Mouse (Mus musculus) kidney, adult 18-20 months (tissue): ENCODE data around the gene Zfp667.
"Not testable (repeated sequence)": the region's sequence is repeated elsewhere in the genome, so short reads cannot be mapped to it uniquely, and the experiment has no call there.

ENCODE experiments used
- DNase-seq: peaks from one replicate; pipeline ENCODE4 v3.0.0; 2021

Zfp667 gene

DNA sequence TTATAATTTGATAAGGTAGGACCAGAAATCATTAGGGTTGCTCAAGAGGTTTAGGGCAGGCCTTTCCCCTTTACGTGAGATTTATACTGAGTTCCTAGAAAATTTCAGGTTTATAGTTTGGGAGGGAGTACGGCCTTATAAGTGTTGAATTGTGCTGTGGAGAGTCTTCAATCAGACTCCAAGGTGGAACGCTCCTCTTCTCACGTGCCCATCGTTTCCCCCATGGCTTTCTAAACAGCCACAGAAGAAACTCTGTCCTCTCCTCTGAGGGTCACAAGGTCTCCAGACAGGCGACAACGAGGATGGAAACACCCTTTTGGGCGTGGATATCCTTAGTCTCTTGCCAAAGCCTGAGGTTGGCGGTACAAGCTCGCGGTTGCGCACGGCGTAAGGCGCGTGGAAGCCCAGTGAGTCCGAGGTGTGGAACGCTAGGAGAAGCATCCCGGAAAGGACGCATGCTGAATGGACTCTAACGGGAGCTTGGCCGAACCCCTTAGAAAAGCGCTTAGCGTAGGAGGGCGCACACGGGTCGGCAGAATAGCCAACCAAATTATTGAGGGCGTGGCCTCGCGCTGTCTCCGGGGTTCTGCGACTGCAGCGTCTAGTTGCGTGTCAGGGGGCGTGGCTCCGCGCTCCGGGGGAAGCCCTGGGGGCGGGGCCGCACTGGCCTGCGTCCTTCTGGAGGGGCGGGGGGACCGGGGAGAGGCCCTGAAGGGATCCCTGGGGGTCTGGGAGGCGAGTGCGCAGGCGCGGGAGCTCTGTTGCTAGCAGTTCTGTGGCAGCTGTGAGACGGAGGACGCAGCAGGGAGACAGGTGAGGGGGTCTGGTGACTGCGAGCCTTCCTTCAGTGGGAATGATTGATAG lies at the start of gene Zfp667:
TSS of gene Zfp667 (plus strand) at position 738 of the 864 bp plus-strand sequence.
- DNase-seq: peak; percentile 96

DNA sequence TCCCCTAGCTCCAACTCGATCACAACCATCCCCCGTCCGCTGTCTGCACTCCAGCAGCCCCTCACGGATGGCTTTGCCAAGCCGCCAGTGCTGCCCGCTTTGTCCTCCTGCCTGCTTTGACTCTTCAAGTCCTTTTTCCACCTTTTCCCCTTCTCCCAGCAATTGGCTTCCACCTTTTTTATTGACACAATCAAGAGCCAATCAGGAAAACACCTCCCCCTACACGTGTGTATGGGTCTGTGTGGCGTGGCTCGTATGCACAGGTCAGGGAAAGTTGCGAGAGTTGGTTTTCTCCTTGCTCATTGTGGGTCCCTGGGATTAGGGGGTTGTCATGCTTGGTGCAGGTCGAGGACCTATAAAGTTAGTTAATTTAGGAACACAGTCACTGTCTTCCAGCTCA lies 46.6 kb upstream of the Zfp667 start:
- DNase-seq: no peak

DNA sequence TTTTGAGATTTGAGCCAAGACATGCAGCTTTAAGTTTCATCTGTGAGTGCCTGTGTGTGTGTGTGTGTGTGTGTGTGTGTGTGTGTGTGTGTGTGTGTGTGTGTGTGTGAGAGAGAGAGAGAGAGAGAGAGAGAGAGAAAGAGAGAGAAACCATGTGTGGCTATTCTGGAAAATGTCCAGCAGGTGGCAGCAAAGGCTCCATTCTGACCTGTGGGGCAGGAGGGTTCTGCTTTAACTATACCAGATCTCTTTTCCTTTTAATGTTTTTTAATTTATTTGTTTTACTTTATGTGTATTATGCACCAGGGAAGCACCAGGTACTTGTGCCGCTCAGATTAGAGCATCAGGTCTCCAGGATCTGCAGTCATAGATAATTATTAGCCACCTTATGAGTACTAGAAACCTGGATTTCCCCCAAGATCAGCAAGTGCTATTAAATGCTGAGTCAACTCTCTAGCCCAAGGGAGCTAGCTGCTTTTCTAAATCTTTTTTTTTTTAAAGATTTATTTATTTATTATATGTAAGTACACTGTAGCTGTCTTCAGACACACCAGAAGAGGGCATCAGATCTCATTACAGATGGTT lies 45.4 kb upstream of the Zfp667 start:
- peak; percentile 44 for DNase-seq

DNA sequence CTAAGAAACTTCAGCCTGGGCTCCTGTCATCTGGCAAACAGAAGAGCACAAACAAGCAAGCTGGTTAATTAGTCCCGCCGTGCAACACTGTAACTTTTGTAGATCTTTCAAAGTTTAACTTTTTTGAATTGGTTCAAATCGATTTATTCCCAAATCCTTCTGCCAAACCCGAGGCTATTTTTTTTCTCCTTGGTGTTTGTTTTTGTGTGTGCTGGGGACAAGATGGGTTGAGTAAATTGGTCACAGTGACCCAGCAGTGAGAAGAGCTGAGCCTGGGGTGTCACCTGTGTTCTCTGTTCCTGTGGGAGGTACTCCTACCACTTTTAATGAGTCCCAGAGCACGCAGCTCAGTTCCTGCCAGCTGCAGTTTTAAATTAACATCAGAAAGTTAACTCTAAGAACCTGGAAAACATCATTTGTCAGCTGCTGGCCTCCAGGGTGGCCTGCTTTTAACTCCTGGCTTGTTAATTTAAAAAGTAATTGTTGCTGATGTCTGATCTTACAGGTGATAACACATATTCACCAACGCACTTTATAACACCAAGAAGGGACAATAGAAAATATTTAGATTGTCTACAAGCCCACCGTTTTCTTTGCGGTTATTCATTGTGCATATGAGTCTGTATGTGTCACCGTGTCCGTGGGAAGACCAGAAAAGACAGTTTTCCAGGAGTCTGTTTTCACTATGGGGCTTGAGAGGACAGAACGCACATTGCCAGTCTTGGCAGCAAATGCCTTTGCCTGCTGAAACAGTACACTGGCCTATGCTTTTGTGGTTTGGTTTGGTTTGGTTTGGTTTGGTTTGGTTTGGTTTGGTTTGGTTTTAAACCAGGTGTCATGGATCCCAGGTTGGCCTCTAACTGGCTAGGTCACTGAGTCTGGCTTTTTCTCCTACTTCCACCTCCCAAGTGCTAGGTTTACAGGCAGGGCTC lies 41.8 kb upstream of the Zfp667 start:
- DNase-seq: peak; percentile 40

DNA sequence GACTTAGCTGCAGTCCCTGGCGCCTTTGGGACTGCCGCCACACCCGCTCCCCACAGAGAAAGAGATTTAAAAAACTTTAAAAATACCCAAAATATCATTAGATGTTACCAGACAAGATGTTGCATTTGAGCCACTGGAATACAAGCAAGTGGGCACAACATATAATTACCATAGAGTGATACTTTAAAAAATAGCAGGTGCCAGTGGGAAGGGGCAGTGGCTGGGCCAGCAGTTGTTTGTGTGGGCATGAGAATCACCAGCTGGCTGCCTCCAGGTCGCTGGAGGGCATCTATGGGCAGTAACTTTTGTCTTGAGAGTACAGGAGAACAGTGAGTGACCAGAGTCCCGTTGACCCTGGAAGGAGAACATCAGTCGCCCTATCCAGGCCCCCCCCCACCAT lies 34.0 kb upstream of the Zfp667 start, which contains the start of gene Epp13:
TSS of gene Epp13 (plus strand) at position 301 of the 400 bp plus-strand sequence.
- no peak for DNase-seq

DNA sequence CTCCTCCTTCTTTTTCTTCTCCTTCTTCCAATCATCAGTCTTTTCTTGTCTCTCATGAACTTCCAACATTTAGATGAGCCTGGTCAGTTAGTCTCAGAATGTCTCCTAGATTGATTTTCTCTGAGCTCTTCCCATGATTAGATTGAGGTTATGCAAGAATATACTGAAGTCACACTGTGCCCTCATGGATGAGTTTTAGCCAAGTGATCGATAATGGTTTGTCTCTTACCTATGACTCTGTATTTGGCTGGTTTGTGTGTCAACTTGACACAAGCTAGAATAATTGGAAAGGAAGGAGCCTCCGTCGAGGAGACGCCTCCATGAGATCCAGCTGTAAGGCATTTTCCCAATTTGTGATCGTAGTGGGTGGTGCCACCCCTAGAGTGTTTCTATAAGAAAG lies 31.9 kb upstream of the Zfp667 start:
- no peak for DNase-seq

DNA sequence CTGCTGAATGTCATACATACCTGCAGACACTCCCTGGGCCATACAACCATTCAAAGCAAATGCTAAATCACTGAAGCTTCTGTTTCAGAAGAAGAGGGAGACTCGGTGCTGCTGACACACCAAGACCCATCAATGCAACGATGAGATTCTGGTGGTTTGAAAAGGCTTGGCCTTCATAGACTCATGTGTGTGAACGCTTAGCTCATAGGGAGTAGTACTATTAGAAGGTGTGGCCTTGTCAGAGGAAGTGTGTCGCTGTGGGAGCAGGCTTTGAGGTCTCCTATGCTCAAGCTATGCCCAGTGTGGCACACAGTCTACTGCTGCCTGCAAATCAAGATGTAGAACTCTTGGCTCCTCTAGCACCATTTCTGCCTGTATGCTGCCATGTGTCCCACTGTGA lies 29.0 kb upstream of the Zfp667 start:
- DNase-seq: no peak

DNA sequence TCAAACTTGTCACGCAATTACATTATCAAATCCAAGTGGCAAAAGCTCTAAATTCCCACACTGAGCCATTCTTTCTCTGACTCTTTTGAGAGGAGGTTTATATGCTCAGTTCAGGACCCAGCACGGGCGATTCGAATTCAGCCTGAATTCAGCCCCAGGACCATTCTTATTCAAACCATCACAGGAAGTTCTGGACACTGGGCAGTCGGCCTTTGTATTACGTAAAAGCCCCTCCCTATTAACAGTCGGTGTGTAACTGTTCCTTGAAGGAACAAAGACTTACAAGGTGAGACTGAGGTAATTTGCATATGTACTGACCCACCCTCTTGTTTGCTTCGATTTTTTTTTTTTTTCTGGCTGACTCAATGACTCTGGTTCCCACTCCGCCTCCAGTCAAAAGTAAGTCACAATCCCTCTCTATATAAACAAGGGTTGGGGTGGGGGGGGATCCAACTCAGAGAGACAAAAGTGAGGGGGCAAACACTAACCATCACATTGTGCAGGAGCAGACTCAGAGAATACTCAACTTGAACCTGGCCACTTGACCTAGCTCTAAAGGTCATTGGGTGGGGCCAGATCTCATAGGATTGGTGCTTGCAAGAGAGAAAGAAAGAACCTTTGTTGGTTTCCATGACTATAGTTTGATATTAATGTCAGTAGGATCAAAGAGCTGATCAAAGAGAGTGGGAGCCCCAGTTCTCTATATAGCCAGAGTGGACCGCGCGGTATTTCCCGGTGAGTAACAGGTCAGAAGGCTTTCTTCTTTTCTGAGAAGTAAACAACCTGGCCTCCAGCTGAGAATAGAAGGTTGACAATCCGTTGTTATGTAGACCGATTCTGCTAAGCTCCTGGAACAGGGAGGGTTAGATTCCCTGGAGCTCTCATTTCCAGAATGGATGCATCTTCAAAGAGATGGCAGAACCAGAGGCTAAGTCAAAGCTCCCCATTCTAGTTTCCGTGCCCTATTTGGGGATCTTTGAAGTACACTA lies 27.9 kb upstream of the Zfp667 start:
- DNase-seq: no peak

DNA sequence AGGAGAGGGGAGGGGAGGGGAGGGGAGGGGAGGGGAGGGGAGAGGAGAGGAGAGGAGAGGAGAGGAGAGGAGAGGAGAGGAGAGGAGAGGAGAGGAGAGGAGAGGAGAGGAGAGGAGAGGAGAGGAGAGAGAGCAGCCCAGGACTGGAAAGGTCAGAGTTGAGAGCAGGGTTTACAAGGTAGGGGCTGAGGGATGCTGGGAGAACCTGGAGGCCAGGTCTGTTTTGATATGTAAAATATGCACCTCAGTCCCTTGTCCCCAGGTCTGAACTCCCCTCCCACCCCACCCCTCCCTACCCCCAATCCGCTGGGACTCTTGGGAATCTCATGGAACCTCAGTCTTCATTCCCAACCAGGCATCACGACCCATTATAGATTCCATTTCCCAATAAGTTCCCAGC lies 26.4 kb upstream of the Zfp667 start:
- DNase-seq: not testable (repeated sequence)

DNA sequence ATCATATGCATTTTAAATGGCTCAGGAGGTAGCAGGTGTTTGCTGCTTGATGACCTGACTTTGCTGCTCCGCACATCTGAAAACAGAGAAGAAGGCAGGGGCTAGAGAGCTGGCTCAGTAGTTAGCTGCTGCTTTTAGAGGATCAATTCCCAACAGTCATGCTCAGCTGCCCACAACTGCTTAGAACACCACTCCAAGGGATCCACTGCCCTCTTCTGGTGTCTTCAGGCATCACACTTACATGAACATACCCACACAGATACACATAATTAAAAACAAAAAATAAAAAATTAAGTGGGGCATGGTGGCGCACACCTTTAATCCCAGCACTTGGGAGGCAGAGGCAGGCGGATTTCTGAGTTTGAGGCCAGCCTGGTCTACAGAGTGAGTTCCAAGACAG lies 24.3 kb upstream of the Zfp667 start:
- no peak for DNase-seq

DNA sequence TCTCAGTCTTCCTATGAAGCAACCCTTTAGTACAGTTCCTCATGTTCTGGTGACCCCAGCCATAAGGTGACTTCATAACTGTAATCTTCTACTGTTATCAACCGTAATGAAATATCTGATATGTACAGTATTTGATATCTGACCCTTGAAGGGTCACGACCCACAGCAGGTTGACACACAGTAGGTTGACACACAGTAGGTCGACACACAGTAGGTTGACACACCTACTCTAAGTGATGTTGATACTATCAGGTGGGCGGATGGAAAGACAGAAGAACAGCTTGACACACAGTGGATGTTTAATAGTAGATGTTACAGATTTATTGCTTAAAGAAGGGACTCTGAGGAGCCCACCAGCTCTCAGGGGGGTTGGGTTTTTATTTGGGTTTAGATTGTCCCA lies 23.4 kb upstream of the Zfp667 start:
- no peak for DNase-seq

DNA sequence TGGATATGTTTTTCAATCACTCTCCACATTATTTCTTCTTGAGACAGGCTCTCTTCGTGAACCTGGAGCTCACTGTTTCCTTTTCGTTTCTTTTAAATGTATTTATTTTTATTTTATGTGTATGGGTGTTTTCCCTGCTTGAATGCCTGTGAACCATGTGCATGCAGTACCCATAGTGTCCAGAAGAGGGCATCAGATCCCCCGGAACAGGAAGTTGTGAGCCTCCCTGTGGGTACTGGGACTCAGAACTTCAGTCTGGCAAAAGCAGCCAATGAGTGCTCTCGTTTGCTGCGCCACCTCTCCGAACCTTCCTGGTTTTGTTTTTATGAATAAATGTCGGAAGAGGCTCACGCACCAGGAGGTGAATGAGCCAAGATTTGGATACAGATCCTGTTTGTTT lies 20.7 kb upstream of the Zfp667 start:
- DNase-seq: peak; percentile 33

DNA sequence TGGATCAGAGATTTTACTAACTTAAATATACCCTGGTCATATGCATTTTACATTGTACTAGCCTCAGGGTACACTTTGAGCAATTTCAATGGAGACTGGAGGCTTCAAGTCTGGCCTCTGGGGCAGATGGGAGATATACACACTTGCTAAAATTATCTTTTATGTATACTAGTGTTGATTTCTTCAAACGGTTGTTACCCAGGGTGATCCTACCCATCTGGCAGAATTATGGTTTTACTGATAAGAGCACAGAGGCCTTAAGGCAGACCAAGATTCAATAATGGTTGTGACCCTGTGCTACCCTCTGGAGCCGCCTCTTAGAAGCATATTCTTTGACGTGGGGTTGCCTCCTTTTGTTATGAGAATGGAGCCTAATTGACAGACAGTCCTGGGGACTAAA lies 8.5 kb upstream of the Zfp667 start:
- DNase-seq: no peak

DNA sequence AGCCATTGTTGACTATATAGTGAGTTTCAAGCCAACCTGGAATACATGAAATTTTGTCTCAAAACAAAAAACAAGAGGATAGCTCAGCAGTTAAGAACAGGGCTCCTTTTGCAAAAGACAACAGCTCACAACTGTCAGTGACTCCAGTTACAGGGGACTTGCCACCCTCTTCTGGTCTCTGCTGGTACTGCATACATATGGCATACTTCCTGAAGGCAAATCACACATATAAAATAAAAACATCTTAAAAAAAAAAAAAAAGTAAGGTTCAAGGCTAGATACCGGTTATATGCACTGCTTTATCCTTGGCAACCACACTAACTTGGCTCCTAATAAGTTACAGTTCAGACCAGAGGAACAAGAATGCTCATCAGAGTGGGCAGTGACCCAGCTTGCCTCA lies 3.6 kb upstream of the Zfp667 start:
- DNase-seq: peak; percentile 75

DNA sequence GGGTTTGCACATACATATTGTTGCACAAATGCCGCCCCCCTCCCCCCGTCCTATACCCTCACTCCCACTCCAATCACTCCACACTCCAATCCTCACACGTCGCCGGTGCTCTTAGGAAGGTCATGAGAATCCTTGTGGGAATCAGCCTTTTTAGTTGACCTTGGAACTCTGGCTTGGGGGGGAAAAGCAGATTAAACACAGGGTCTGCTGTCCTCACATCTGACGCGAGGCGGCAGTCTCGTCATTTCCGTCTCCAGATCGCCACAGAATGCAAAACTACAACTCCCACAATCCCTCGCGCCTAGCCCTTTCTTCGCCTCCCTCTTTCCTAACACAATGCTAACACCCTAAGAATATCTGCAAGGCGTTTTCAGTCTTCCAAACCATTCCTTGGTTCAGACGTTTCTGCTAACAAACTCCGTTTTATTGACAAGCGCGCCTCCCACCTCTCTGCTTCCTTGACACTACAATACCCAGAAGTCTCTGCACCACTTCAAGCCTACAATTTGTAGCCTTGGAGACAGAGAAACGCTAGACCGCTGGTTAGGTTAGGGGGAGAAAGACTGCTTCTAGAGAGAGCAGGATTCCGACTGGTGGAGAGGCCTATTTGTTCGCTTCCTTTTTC lies 2.8 kb upstream of the Zfp667 start:
- DNase-seq: peak; percentile 86

DNA sequence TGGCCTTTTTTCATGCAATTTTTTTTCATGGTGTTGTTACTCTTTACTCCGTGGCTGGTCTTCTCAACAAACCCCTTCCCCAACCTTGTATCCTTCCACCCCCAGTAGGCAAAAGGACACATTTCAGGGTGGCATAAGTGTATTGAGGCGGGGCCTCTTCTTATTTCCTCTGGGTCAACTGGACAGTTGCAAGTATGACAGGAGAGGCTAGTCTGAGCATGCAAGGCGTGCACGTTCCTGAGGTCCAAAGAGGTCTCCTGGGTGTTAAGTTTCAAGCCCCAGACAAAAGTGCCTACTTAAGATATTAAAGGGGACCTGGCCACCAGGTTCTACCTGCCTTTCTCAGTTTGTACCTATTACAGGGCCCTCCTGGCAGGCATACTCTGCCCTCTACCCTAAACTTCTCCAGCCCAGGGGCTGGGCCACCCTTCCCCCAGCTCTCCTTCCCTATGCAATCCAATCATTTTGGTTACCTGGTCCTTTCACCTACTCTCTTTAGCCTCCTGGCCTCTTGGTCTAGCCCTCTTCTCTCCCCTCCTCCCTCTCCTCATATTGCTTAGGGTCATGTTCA lies 1.9 kb upstream of the Zfp667 start:
- no peak for DNase-seq

DNA sequence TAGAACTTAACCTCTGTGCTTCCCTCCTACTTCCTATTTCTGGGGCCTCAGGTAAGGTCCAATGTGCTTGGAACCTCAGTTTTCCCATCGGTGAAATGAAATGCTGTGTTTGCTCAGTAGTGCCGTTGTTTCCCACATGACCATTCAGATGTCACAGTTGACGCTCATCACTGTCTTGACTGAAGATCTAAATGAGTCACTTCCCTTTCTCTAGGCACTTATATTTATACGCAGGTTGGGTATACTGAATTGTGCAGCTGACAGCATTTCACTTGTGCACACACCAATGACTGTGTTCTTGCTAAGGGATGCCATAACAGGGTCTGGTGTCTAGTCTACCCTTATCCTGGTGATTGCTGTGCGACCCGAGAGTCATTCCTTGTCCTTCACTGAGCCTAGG lies 1.0 kb upstream of the Zfp667 start:
- no peak for DNase-seq

DNA sequence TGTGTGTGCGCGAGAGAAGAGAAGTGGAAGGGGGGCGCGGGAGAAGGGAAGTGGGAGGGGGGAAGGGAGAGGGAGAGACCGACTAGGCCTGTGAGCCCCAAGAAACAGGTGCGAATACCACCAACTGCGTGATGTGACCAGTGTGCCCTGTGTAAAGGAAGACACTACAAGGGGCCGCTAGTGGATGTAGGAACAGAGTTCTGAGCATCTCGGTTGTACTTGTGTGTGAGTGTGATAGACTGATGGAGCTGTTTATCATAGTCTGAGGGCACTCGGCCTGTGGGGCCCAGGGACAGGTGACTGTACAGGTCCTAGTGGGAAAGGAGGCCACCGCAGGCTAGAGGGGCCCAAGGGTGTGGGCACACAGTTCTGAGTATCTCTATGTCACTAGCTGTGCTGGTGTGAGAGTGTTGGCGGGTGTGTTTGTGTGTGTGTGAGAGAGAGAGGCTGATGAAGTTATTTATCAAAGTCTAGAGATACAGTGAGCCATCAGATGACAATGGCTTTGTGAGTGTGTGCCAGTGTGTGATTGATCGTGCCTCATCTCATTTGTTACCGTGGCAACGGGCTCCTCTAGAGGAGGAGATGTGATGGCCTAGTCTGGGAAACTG lies 647 bp downstream of the Zfp667 start:
- DNase-seq: no peak

DNA sequence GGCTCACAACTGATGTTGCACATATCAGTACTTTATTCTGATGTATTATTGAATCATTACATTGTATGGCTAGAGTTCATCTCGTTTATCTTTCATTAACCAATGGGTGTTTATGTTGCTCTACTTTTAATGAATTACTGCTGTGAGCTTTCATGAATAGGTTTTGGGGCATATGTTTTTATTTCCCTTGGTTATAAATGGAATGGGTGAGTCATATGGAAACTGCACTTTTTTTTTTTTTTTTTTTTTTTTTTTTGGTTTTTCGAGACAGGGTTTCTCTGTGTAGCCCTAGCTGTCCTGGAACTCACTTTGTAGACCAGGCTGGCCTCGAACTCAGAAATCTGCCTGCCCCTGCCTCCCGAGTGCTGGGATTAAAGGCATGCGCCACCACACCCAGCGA lies 4.7 kb downstream of the Zfp667 start:
- not testable (repeated sequence) for DNase-seq

DNA sequence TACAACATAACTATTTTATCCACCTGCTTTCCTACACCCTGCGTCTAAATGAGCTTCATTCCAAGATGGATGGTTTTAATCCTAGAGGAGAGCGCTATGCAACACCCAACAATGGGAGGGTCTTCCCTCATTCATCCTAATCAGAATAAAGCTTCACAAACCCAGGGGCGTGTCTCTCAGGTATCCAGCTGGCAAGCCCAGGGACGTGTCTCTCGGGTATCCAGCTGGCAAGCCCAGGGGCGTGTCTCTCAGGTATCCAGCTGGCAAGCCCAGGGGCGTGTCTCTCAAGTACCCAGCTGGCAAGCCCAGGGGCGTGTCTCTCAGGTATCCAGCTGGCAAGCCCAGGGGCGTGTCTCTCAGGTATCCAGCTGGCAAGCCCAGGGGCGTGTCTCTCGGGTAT lies 14.4 kb downstream of the Zfp667 start:
- DNase-seq: not testable (repeated sequence)
